Mouse (Mus musculus): ENCODE data around the gene Nipal4. TPM values are rescaled to one million over a fixed set of nuclear protein-coding genes. Genes with fewer than 3 reads are reported as not detected.

Gene Nipal4
- polyA plus RNA-seq, 1 experiment from 2014 or later, result 0.84 TPM

- no peak for ATAC-seq (ENCODE audit: low FRiP score)
- WGBS, result 90% methylated on average over 4 of the region's 4 CpGs
Observed at GRCm38 (mm10) chr11:46122875-46123274, 43.4 kb downstream of the Nipal4 start.

GRCm38 (mm10) chr11:46121666-46122065 is 44.6 kb downstream of the Nipal4 start:
- Histone ChIP-seq H3K36me3 (replicated peaks) (no peaks in the 10 kb centered on the region), H3K4me2 (no peak overlapping the region), H3K27me3 (no peaks in the 10 kb centered on the region), H3K9me3 (no peaks in the 10 kb centered on the region), H3K9ac (no peak overlapping the region), H3K4me1 (no peaks in the 10 kb centered on the region), H3K4me3 (replicated peaks) (no peak overlapping the region), H3K27ac (no peak overlapping the region)
- no peak for ATAC-seq (ENCODE audit: low FRiP score)
- WGBS, result 89% methylated on average over 4 of the region's 4 CpGs

More at GRCm38 (mm10) chr11:46122875-46123274, 43.4 kb downstream of the Nipal4 start:
- H3K9me3 ChIP-seq, result no peaks in the 10 kb centered on the region
- no peak overlapping the region for H3K4me3 ChIP-seq (replicated peaks)
- H3K9ac ChIP-seq, result no peak overlapping the region
- H3K4me2 ChIP-seq, result no peak overlapping the region
- H3K36me3 ChIP-seq (replicated peaks), result peaks cover 4% of the 10 kb centered on the region; the same call in 1 of the 2 replicates
- H3K27ac ChIP-seq, result no peak overlapping the region
- H3K27me3 ChIP-seq, result no peaks in the 10 kb centered on the region
- no peaks in the 10 kb centered on the region for H3K4me1 ChIP-seq

GRCm38 (mm10) chr11:46120084-46120483 is 46.2 kb downstream of the Nipal4 start:
- Histone ChIP-seq H3K9me3 (no peaks in the 10 kb centered on the region), H3K4me2 (no peak overlapping the region), H3K4me1 (no peaks in the 10 kb centered on the region), H3K27ac (no peak overlapping the region), H3K27me3 (no peaks in the 10 kb centered on the region), H3K4me3 (replicated peaks) (no peak overlapping the region), H3K9ac (no peak overlapping the region), H3K36me3 (replicated peaks) (no peaks in the 10 kb centered on the region)
- 88% methylated on average over 10 of the region's 10 CpGs for WGBS
- no peak for ATAC-seq (ENCODE audit: low FRiP score)

- H3K4me3 ChIP-seq (replicated peaks), result no peak overlapping the region
- WGBS, result 25% methylated on average over 4 of the region's 4 CpGs
- no peak overlapping the region for H3K4me2 ChIP-seq
- H3K27ac ChIP-seq, result no peak overlapping the region
- H3K4me1 ChIP-seq, result no peaks in the 10 kb centered on the region
- H3K9ac ChIP-seq, result no peak overlapping the region
- ATAC-seq (ENCODE audit: low FRiP score), result no peak
- H3K36me3 ChIP-seq (replicated peaks), result no peaks in the 10 kb centered on the region
- no peaks in the 10 kb centered on the region for H3K9me3 ChIP-seq
- H3K27me3 ChIP-seq, result no peaks in the 10 kb centered on the region
Observed at GRCm38 (mm10) chr11:46119624-46120023, 46.7 kb downstream of the Nipal4 start.

GRCm38 (mm10) chr11:46116510-46116909 is 49.8 kb downstream of the Nipal4 start:
- WGBS, result 95% methylated on average over 2 of the region's 2 CpGs
- Histone ChIP-seq H3K9me3 (no peaks in the 10 kb centered on the region), H3K27ac (no peak overlapping the region), H3K9ac (no peak overlapping the region), H3K4me2 (no peak overlapping the region), H3K27me3 (no peaks in the 10 kb centered on the region), H3K36me3 (replicated peaks) (0 out of 2 replicates have a peak, but pooled peaks cover 3% of the 10 kb centered on the region), H3K4me1 (no peaks in the 10 kb centered on the region), H3K4me3 (replicated peaks) (no peak overlapping the region)
- ATAC-seq (ENCODE audit: low FRiP score), result no peak

GRCm38 (mm10) chr11:46115411-46116173 is 50.7 kb downstream of the Nipal4 start:
- Histone ChIP-seq H3K27me3 (no peaks in the 10 kb centered on the region), H3K4me3 (replicated peaks) (no peak overlapping the region), H3K9ac (no peak overlapping the region), H3K27ac (no peak overlapping the region), H3K9me3 (no peaks in the 10 kb centered on the region), H3K36me3 (replicated peaks) (0 out of 2 replicates have a peak, but pooled peaks cover 3% of the 10 kb centered on the region), H3K4me1 (no peaks in the 10 kb centered on the region), H3K4me2 (no peak overlapping the region)
- no peak for ATAC-seq (ENCODE audit: low FRiP score)
- 82% methylated on average over 9 of the region's 9 CpGs for WGBS

GRCm38 (mm10) chr11:46115011-46115410 is 51.3 kb downstream of the Nipal4 start:
- no peak overlapping the region for H3K4me3 ChIP-seq (replicated peaks)
- H3K9ac ChIP-seq, result no peak overlapping the region
- ATAC-seq (ENCODE audit: low FRiP score), result no peak
- H3K4me1 ChIP-seq, result no peaks in the 10 kb centered on the region
- no peaks in the 10 kb centered on the region for H3K27me3 ChIP-seq
- 0 out of 2 replicates have a peak, but pooled peaks cover 3% of the 10 kb centered on the region for H3K36me3 ChIP-seq (replicated peaks)
- H3K4me2 ChIP-seq, result no peak overlapping the region
- H3K9me3 ChIP-seq, result no peaks in the 10 kb centered on the region
- WGBS, result 58% methylated on average over 4 of the region's 4 CpGs
- H3K27ac ChIP-seq, result no peak overlapping the region

- no peak overlapping the region for H3K4me3 ChIP-seq (replicated peaks)
- H3K4me2 ChIP-seq, result no peak overlapping the region
- H3K36me3 ChIP-seq (replicated peaks), result 0 out of 2 replicates have a peak, but pooled peaks cover 3% of the 10 kb centered on the region
- H3K9ac ChIP-seq, result no peak overlapping the region
- H3K27ac ChIP-seq, result no peak overlapping the region
- no peaks in the 10 kb centered on the region for H3K9me3 ChIP-seq
- 89% methylated on average over 7 of the region's 7 CpGs for WGBS
- no peaks in the 10 kb centered on the region for H3K4me1 ChIP-seq
- ATAC-seq (ENCODE audit: low FRiP score), result no peak
- no peaks in the 10 kb centered on the region for H3K27me3 ChIP-seq
Observed at GRCm38 (mm10) chr11:46114221-46114620, 52.1 kb downstream of the Nipal4 start.

GRCm38 (mm10) chr11:46113211-46113610 is 53.1 kb downstream of the Nipal4 start:
- H3K27me3 ChIP-seq, result no peaks in the 10 kb centered on the region
- no peak overlapping the region for H3K9ac ChIP-seq
- no peaks in the 10 kb centered on the region for H3K9me3 ChIP-seq
- 0 out of 2 replicates have a peak, but pooled peaks cover 3% of the 10 kb centered on the region for H3K36me3 ChIP-seq (replicated peaks)
- H3K4me2 ChIP-seq, result no peak overlapping the region
- no peak for ATAC-seq (ENCODE audit: low FRiP score)
- H3K4me3 ChIP-seq (replicated peaks), result no peak overlapping the region
- H3K4me1 ChIP-seq, result no peaks in the 10 kb centered on the region
- no peak overlapping the region for H3K27ac ChIP-seq
- 75% methylated on average over 3 of the region's 3 CpGs for WGBS

- H3K27ac ChIP-seq, result no peak overlapping the region
- H3K4me2 ChIP-seq, result no peak overlapping the region
- no peaks in the 10 kb centered on the region for H3K9me3 ChIP-seq
- H3K4me1 ChIP-seq, result no peaks in the 10 kb centered on the region
- H3K36me3 ChIP-seq (replicated peaks), result 0 out of 2 replicates have a peak, but pooled peaks cover 3% of the 10 kb centered on the region
- no peak for ATAC-seq (ENCODE audit: low FRiP score)
- H3K9ac ChIP-seq, result no peak overlapping the region
- H3K4me3 ChIP-seq (replicated peaks), result no peak overlapping the region
- H3K27me3 ChIP-seq, result no peaks in the 10 kb centered on the region
- WGBS, result 81% methylated on average over 1 of the region's 1 CpGs
Observed at GRCm38 (mm10) chr11:46110945-46111287, 55.4 kb downstream of the Nipal4 start.

- no peak overlapping the region for H3K27ac ChIP-seq
- ATAC-seq (ENCODE audit: low FRiP score), result no peak
- no peak overlapping the region for H3K4me2 ChIP-seq
- 0 out of 2 replicates have a peak, but pooled peaks cover 3% of the 10 kb centered on the region for H3K36me3 ChIP-seq (replicated peaks)
- no peaks in the 10 kb centered on the region for H3K27me3 ChIP-seq
- H3K4me3 ChIP-seq (replicated peaks), result no peak overlapping the region
- no peaks in the 10 kb centered on the region for H3K4me1 ChIP-seq
- 87% methylated on average over 8 of the region's 8 CpGs for WGBS
- no peaks in the 10 kb centered on the region for H3K9me3 ChIP-seq
- no peak overlapping the region for H3K9ac ChIP-seq
Observed at GRCm38 (mm10) chr11:46110156-46110944, 56.0 kb downstream of the Nipal4 start.

- Histone ChIP-seq H3K27me3 (no peaks in the 10 kb centered on the region), H3K9me3 (no peaks in the 10 kb centered on the region), H3K27ac (no peak overlapping the region), H3K4me1 (no peaks in the 10 kb centered on the region), H3K4me3 (replicated peaks) (no peak overlapping the region), H3K36me3 (replicated peaks) (no peaks in the 10 kb centered on the region), H3K4me2 (no peak overlapping the region), H3K9ac (no peak overlapping the region)
- 68% methylated on average over 5 of the region's 5 CpGs for WGBS
- peak; percentile 53; the same call in 1 of the 2 replicates for ATAC-seq (ENCODE audit: low FRiP score)
Observed at GRCm38 (mm10) chr11:46109206-46109605, 57.1 kb downstream of the Nipal4 start.

Measured in forebrain, embryonic 12.5 days (tissue).